Mouse (Mus musculus): ENCODE measurements around the gene Megf11.

The Megf11 gene

DNA sequence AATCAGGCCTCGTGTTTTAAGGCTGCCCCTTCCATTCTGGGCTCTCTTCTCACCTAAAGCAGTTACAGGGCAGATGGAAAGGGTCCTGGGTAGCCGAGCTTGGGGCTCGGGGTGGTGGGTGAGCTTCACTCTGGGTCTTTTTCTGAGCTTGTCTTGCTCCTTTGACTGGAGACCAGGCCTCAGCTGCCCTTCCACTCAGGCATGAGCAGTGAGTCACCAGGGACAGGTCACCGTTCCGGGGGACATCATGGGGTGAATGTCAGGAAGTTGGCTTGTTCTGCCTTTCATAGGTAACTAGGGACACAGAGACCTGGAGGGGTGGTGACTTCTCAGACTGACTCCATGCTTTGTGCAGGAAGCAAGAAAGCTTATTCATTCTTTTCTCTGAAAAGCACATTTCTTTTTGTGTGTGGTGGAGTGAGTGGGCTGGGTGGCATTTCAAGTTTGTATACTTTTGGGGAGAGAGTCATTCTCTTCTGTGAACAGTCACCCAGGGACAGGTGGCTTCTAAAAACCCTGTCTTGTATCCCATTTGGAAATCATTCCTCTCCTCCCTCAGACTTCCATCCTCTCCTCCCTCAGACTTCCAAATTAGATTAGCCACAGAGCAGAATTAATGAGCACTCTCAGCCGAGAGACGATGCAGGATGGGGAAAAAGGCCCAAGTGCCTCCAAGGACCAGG lies 10.0 kb downstream of the Megf11 start:
- DNase-seq = no peak

DNA sequence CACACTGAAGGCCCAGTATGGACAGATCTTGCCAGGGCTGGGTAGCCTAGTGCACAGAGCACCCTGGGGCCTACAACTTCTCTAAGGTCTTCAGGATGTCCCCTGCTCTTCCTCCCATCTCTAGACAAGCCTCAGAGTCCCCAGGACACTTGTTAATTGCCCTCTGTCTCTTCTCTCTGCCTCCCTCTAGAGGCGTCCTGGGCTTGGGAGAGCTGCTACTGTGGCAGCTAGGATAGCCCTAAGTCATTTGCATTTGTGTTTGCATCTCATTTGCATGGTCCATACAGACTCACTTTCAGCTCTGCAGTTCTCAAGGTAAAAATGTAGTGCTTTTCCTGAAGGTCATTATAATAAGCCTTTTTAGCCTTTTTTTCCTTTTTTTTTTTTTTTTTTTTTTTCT lies 11.7 kb downstream of the Megf11 start:
- DNase-seq = peak in 1 of 2 experiments; percentile 59

DNA sequence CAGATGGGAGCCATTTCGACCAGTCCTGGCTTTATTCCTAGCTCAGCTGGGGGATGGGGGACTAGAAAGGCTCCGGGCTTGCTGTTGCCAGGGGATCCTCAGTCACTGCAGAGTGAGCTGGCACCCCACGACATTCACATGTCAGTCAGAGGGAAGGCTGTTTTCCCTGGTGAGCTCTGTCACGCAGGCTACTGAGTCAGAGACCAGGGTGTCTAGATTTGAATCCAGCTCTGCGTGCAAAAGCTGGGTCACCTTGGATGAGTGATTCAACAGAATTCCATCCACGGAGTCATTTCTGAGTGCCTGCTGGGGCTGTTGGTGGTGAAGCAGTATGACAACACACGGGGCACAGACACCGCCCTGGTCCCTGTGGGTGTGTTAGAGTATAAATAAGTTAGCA lies 13.7 kb downstream of the Megf11 start:
- DNase-seq = no peak

DNA sequence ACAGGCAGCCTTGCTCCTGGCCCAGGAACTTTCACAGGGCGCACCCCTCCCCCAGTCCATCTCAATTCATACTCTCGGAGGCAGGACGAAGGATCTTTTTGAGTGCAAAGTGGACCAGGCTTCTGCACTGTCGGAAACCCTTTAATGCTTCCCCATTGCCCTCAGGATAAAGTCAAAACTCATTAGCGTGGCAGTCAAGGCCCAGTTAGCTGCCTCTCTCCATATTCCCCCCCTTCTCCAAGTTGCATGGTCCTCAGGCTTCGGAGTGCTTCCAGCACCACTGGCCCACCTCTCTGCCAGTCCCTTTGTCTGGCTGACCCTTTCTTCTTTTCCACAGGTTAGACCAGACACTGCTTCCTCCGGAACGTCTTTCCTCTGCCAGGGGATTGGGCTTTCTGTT lies 16.7 kb downstream of the Megf11 start:
- no peak for DNase-seq

DNA sequence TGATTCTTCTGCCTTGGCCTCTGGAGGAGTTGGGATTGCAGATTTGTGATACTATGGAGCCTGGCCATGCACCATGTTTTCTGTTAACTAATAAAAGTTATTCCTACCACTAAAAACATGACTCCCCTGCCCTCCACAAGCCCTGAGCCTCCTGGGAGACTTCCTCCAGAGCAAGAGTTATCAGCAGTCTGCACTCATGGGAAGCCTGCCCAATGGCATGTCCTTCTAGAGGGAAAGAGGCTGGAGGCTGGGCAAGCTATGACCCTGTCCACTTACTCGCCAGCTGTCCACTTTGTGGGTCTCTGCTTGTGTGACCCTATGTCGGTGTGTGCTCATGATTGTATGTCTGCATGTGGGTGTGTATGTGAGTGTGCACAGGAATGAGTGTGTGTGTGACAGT lies 21.4 kb downstream of the Megf11 start:
- no peak for DNase-seq

DNA sequence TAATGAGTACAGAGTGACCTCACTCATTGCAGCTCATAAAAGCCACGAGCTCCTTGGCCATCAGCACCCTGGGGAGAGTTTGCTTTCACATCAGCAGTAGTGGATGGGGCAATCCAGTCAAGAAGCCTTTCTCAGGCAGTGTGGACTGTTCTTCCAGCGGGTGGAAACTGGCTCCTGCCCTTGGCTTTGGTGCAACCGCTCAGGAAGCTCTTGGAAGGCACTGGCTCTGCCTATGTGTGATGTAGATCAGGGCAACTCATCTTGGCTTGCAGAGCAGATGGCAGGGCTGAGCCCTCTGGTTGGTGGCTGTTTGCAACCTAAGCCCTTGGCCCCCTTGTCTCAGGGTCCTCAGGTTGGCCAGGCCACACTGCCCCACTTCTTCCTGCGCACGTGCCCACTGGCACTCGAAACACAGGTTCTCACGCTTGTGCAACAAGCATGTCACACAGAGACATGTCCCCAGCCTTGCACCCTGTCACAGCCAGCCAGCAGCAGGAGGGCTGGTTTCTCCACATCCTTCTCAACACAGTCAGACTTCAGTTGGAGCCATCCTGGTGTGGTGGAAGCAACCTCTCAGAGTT lies 22.1 kb downstream of the Megf11 start:
- DNase-seq = peak in 1 of 2 experiments; percentile 36

DNA sequence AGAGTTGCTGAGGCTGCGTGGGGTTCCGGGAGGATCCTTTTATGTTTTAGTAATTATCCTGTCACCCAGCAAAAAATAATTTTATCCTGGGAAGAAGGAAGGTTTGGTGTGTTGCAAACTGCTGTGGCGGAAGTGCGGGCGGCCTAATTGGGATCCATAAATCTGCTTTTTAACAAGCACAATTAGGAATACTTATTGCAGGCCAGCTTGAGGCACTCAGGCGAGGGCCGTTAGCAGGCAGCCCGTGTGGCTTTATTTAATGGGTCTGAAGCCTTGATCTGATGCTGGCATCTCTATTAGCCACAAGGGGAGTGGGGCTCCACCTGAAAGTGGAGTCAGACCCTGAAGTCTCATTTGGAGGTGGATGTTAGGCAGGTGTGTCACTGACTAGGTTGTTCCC lies 23.4 kb downstream of the Megf11 start:
- DNase-seq = peak in 1 of 2 experiments; percentile 1

DNA sequence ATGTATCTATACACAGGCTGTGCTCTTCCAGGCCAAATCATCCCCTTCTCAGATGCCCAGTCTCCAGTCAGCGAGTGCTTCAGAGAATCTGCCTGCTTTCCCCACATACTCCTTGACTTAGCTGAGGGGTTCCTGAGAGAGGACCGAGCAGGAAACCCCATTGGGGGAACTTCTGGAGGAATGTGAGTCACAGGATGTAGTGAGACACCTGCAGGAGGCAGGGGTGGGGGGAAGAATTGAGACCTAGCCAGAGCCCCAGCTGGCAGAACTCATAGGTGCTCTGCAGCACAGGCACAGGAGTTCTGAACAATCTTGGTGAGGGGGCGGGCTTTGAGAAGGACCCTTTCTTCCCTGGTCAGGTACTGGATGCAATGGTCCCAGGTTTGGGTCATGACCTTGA lies 35.0 kb downstream of the Megf11 start:
- peak in 1 of 2 experiments; percentile 2 for DNase-seq

DNA sequence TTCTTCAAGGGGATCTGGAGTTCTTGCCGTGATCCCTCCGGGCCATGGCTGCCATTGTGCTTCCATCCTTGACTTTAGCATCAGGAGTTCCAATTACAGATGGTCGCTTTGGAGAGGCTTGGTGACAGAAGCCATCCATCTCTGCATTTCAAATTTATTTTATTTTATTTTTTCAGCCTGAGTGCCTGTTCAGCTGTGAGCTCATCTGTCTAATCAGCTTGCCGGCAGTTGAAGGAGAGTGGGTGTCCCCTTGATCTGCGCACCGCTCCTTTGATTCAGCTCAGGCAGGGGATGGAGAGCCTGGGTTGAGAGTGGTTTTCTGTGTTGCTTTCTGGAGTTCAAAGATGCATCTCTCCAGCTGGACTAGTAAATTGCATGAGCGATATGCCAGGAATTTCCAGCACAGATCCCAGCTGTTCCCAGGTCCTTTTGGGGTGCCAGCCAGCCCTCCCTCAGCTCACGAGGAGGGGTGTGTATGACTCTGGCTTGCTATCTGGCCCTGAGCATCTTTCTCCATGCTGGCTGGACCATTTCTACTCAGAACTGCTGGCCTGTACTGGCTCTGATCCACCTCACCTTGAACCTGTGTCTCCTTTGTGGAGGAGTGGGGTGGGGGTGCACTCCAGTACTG lies 36.7 kb downstream of the Megf11 start:
- DNase-seq = peak in 1 of 2 experiments; percentile 6

DNA sequence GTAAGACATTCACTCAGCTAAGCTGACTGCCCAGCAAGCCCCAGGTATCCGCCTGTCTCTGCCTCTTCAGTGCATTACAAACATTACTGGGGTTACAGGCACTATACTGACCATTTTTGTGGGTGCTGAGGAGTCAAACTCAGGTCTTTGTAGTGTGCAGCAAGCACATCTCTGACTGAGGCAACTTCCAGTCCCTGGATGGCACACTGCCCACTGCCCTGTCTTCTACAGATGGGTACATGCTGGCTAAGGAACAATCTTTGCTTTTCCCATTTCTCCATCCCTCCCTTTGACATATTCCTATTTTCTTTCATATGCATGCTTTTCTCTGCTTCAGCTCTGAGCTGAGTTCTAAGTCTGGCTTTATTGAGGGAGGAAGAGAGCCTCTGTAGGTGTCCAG lies 38.5 kb downstream of the Megf11 start:
- DNase-seq = peak in 1 of 2 experiments; percentile 38

DNA sequence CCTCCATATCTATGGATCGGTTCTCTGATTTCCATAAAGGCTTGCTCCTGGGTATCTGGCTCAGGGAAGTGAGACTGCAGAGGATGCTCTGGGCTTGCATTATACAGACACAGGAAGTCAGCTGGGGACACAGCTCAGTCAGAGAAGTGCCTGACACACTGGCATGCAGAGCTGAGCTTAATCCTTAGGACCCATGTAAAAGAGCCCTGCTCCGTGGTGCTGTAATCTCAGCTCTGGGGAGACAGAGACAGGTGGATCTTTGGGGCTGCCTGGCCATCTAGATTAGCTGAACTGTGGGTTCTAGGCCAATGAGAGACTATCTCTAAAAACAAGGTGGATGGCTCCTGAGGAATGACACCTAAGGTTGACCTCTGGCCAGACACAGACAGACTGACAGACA lies 50.7 kb downstream of the Megf11 start:
- DNase-seq = no peak

DNA sequence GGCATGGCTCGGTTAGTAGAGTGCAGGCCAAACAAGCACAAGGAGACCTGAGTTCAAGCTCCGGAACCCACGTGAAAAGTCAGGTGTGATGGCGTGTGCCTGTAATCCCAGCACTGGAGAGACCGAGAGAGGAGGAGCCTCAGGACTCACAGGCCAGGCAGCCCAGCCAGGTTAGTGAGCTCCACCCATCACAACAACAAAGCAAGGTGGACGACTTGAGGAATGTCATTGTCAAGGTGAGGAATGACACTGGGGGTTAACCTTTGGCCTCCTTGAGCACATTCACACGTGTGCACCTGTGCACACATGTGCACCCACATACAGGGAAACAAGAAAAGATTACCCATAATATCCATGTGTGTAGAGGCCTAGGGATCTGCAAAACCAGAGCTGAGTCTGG lies 54.7 kb downstream of the Megf11 start:
- no peak for DNase-seq

DNA sequence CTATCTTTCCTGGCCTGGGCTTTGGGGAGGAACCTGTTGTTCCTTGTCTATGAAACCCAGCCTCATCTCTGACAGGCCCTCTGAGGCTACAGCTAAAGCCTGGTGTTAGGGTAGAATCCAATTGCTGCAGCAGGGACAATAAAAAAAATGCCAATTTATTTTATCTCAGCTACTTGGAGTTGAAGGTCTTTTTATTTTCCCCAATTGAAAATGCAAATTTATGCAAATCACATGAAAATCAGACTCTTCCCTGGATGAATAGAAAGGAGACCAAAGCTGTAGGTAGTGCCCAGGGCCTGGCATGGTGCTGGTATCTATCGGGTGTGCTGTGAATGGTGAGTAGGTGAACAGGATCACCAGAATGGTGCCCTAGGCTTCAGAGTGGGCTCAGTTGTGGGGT lies 60.6 kb downstream of the Megf11 start:
- no peak for DNase-seq

DNA sequence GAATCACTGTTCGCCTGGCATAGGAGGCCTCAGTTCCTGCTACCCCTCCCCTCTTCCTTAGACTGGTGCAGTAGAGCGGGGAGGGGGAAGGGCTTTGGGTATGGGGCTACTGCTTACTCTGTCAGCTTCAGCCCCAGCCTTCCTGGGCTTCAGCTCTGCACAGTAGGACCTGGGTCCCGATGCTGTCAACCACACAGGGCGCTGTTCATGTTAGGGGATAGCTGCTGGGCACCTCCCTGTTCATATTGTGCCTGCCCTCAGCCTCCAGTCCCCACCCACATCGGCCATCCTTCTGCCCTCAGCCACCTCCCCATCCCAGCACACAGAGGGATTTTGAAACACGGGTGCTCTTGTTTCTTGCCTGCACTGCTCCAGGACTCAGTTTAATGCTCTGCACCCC lies 61.6 kb downstream of the Megf11 start:
- no peak for DNase-seq

DNA sequence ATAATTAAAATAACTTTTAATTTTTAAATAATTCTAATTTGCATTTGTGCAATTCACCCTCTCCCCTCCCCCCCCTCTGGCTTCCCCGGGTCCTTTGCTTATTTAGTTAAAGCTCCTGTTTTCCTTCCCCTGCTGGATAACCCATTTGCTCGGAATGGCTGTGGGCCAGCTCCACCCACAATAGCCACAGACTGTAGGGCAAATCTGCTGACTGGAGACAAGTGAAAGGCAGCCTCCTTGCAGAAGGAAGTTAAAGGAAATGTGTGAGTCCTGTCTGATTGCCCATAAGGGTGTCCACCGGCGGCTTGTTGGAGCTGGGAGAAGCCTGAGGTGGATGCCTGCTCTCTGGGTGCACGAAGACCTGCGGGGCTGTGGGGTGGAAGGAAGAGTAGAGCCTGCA lies 62.1 kb downstream of the Megf11 start:
- peak; percentile 69 to 74 for DNase-seq

DNA sequence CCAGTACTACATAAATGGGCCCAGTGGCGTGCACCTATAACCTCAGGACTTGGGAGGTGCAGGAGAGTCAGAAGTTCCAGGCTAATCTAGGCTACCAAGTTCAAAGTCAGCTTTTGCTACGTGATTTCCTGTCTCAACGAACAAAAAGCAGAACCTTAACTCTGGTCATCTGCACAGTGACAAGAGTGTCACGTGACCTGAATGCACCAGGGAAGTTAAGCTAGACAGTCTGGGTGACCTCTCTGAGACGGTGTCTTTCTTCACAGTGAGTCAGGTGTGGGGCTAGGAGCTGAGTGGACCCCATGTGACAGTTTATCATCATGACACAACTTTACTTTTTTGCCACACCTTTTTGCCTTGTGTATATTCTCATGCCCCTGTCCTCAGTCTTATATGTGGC lies 67.3 kb downstream of the Megf11 start:
- DNase-seq = no peak

DNA sequence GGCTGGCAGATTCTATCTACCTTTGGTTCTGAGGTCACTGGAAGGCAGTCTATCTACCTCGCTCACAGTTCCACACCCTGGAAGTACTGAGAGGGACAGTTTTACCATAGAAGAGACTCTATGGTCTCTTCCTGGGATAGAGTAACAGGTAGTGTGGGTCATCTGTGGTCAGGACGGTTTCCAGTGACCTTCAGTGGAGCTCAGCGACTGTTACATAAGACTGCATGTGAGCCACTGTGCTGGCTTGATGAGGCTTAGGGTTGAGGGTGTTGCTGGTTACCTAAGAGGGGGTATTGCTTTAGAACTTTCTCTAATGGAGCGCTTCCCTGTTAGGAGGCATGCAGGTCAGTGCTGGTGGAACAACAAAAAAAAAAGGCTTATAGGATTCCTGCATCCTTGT lies 68.8 kb downstream of the Megf11 start:
- DNase-seq = no peak

DNA sequence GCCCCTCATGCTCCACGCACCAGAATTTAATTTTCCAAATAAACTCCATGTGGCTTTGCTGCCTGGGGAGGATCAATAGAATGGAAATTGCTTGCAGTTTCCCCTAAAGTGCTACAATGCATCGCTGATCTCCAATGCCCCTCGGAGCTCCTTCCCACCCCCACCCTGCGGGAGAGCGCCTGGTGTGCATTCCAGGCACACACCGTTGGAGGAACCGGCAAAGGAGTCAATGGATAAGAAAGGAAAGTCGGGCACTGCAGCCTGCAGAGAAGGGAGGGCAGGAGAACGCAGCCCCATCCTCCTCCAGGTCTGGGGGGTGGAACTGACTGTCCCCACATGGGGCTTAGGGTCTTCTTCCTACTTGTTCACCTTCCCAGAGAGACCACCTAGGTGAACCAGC lies 70.5 kb downstream of the Megf11 start:
- DNase-seq = no peak

DNA sequence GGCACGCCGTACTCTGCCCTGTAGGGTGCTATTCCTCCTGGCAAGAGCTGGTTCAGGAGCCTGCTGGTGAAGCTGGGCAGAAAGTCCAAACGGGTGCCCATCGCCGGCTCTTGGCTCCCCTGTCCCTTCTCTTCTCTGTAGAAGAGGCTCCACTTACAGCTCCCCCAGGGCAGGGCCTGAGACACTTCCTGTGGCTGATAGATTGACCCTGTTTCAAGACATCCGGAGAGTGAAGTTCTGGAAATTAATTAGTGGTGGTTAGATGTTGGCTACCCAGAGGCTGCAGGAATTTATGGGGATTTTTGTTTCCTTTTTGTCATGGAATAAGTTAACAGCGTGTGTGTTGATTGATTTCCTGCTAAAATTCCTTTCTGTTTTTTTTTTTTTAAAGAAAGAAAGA lies 72.2 kb downstream of the Megf11 start:
- DNase-seq = no peak

DNA sequence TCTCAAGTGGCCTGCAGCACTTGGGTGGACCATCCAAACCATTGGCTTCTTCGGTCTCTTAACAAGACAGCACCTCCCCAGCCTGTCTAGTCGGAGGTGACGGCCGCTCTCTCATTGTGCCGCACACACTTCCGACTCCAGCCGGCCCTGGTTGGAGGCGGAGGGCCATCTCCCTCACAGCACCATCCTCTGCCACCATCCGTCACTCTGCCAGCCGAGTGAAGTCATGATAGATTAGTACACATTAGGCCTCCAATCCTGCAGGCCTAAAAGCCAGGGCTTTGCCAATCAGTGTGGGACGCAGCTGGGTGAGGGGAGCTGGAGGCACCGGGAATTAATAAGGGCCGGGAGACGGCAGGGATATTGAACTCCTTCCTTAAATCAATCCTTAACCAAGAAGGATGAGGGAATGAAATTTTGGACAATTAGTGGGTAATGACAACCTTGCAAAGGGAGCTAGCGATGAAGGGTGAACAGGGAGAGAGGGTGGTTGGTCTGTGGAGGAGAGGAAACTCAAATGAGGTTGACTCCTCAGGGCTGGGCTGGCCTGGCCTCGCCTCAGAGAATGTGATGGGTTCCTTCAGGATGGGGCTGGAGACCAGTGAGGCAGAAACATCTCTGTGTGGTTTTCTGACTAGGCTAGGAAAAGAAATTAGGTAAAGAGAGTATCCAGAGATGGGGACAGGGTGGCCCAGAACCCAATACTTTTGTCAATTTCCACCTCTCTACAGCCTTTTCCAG lies 76.3 kb downstream of the Megf11 start:
- DNase-seq = no peak

DNA sequence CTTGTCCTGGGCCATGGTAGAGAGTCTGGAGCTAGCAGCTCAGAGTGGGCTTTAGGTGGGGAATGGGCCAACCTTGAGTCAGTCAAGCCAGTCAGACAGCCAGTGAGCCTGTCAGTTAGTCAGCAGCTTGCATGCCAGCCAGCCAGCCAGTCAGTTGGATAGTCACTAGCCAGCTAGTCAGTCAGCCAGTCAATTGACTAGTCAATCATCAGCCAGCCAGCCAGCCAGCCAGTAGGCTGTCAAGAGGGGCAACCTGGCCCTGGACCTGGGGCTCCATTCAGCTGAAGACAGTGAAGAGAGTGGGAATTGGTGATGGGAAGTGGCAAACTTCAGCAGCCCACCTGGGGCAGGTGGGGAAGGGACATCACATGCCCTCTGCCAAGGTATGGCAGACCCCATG lies 77.4 kb downstream of the Megf11 start:
- no peak for DNase-seq

DNA sequence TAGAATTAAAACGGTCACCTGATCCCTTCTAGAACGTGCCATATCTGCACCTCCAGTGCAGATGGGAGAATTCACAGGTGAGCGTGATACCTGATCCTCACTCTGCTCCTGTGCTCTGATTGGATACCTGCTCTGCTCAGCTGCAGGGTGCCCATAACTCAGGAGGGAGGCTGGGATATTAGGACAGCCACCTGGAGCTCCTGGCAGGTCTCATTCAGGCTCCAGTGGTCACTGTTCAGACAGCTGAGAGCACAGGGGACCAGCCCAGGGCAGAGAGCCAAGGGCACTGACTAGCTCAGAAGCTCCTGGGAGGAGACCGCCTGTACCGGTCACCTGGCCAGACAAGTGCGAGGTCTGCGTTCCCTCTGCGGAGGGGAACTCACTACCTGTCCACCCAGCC lies 80.7 kb downstream of the Megf11 start:
- DNase-seq = peak in 1 of 2 experiments; percentile 39

DNA sequence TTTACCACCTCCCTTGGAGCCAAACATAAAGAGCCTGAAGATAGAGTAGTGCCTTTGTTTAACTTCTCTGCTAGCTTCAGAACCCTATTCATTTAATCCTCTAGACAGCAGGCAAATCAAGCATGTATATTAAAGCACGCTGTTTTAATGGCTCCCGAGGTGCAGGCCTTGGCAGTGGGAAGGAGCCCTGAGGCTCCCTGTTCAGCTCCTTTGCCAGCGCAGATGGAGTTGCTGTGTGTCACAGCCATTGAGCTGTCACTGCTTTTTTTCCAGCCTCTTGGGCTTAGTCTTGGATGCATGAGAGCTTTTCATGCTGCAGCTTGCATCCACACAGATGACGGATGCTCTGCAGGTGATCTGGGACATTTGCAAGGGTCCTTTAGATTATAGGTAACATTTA lies 81.1 kb downstream of the Megf11 start:
- peak; percentile 55 to 59 for DNase-seq

DNA sequence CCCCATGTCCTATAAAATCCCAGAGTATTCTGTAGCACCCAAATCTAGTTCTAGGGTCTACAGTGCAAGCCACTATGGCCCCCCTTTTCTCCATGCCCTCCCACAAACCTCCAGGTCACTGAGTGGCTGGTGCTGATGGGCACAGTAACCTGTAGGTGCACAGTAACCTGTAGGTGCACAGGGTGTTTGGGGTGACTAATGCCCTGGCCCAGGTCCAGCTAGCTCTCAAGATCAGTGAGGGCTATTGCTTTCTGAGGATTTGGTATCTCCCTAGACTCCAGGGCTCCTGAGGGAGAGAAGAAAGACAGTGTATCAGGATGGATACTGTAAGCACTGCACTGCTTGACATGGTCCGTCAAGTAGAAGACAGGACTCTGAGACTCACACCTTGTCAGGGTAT lies 85.4 kb downstream of the Megf11 start:
- DNase-seq = peak; percentile 53 to 56

All from cerebellum, postnatal 36 days (tissue).